Mouse (Mus musculus) thymus, postnatal 4 days (tissue): ENCODE measurements around the gene Gstz1.
"Not testable (repeated sequence)": the region's sequence is repeated elsewhere in the genome, so short reads cannot be mapped to it uniquely, and the experiment has no call there.

ENCODE experiments used
- DNase-seq: peaks from one replicate; pipeline ENCODE4 v3.0.0; 2021

Gstz1 gene

GRCm38 (mm10) chr12:87146966-87147365 is at the start of gene Gstz1:
TSS of gene Gstz1 (plus strand) at chr12:87147165.
- peak; percentile 93 for DNase-seq

GRCm38 (mm10) chr12:87100331-87100730 is 46.6 kb upstream of the Gstz1 start:
- no peak for DNase-seq

GRCm38 (mm10) chr12:87102165-87102631 is 44.8 kb upstream of the Gstz1 start, which contains the start of gene Ngb:
TSS of gene Ngb (minus strand) at chr12:87102539.
- no peak for DNase-seq

- DNase-seq: no peak
Measured at GRCm38 (mm10) chr12:87103471-87103870, 43.5 kb upstream of the Gstz1 start.

GRCm38 (mm10) chr12:87104796-87105195 is 42.2 kb upstream of the Gstz1 start:
- no peak for DNase-seq

GRCm38 (mm10) chr12:87107357-87107977 is 39.5 kb upstream of the Gstz1 start:
- no peak for DNase-seq

GRCm38 (mm10) chr12:87121918-87122589 is 24.9 kb upstream of the Gstz1 start:
- DNase-seq: no peak

GRCm38 (mm10) chr12:87127256-87127655 is 19.7 kb upstream of the Gstz1 start:
- no peak for DNase-seq

- DNase-seq: no peak
Measured at GRCm38 (mm10) chr12:87130224-87130623, 16.7 kb upstream of the Gstz1 start.

- DNase-seq: no peak
Measured at GRCm38 (mm10) chr12:87131181-87131580, 15.8 kb upstream of the Gstz1 start.

- peak; percentile 69 for DNase-seq
Measured at GRCm38 (mm10) chr12:87131619-87132018, 15.3 kb upstream of the Gstz1 start.

- no peak for DNase-seq
Measured at GRCm38 (mm10) chr12:87132210-87132609, 14.8 kb upstream of the Gstz1 start.

- no peak for DNase-seq
Measured at GRCm38 (mm10) chr12:87132784-87133183, 14.2 kb upstream of the Gstz1 start.

GRCm38 (mm10) chr12:87137439-87138341 is 9.3 kb upstream of the Gstz1 start:
- DNase-seq: no peak

- no peak for DNase-seq
Measured at GRCm38 (mm10) chr12:87138342-87138701, 8.6 kb upstream of the Gstz1 start.

GRCm38 (mm10) chr12:87138768-87139167 is 8.2 kb upstream of the Gstz1 start:
- no peak for DNase-seq

GRCm38 (mm10) chr12:87142156-87142555 is 4.8 kb upstream of the Gstz1 start:
- no peak for DNase-seq

GRCm38 (mm10) chr12:87147395-87148089 is 577 bp downstream of the Gstz1 start, which contains the start of gene Pomt2:
TSS of gene Pomt2 (minus strand) at chr12:87147968.
- peak; percentile 85 for DNase-seq

GRCm38 (mm10) chr12:87148136-87148535 is 1.2 kb downstream of the Gstz1 start:
- no peak for DNase-seq

GRCm38 (mm10) chr12:87149471-87149870 is 2.5 kb downstream of the Gstz1 start:
- DNase-seq: no peak

GRCm38 (mm10) chr12:87154448-87154847 is 7.5 kb downstream of the Gstz1 start:
- DNase-seq: not testable (repeated sequence)

- no peak for DNase-seq
Measured at GRCm38 (mm10) chr12:87157361-87157760, 10.4 kb downstream of the Gstz1 start.

GRCm38 (mm10) chr12:87158099-87158498 is 11.1 kb downstream of the Gstz1 start:
- DNase-seq: no peak
